Mouse (Mus musculus): ENCODE data around the gene Hemk1.

GRCm38 (mm10) chr9:107302592-107302991, 35.6 kb downstream of the Hemk1 start:
- TF ChIP-seq POLR2A (IDR thresholded peaks at IDR 0.05; ENCODE audit: extremely low read depth, insufficient read depth, low read length), result no peak
- no peak for TF ChIP-seq CTCF (IDR thresholded peaks at IDR 0.05; ENCODE audit: extremely low read depth, insufficient read depth, low read length)
